Mouse (Mus musculus) cerebellum, postnatal 36 days (tissue): Measurements from ENCODE around the gene Ndufb11.

Experiments used
- DNase-seq, 2 experiments: peaks; one replicate each; pipeline ENCODE4 v3.0.0; 2021 to 2022; ENCODE audit warnings: mixed read lengths in 2 of 2

Gene Ndufb11

DNA sequence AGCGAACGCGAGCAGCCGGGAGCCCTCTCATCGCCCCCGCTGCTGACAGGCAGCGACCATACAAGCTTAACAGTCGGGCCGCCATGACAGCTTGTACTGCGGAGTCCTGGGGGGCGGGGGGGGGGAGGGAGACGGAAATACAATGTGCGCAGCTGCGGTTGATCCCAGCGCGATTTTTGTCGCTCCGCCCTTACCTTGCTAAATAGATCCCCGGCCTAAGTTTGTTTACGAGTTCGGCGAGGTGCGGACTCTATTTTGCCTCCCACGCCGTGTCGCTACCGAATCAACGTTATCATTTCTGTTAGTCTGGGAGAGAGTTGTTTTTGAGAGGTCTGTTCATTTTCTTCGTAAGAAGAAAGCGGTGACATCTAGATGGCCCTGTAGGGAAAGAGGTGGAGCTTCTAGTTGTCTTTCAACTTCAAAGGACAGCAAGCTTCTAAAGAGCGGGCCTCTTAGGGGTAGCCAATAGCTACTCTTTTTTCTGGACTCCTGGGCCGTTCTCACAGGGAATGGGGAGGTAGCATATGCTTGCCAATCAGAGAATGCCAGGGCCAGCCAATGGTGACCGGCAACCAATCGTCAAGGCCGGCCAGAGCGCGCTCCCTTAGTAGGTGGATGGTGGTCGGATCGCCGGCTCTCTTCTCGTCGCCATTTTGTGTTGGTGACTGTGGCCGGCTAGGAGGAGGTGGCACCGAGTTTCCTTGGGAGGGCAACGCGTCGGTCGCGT is at the start of gene Ndufb11, which contains the start of gene Rbm10:
Gene Ndufb11, minus strand, starts transcription at position 444 of the 727 bp plus-strand sequence.
Gene Rbm10, plus strand, starts transcription at position 328 of the 727 bp plus-strand sequence.
- peak; percentile 78 to 79 for DNase-seq

DNA sequence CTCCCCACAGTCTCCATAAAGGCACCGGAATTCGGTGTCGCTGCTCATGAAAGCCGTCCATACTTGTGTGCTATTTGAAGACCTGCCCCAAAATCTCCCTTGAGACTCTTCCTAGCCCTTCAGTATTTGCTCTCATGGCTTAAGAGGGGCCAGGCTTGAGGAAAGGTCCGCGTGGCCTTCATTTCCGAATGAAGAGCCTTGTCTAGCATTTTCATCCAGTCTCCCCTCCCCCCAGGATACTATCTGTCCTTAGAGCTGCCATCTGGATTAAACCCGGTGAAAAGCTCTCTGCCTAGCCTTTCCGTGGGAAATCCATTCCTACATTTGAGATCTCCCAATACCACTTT is 46.0 kb upstream of the Ndufb11 start:
- peak in 1 of 2 experiments; percentile 17 for DNase-seq

DNA sequence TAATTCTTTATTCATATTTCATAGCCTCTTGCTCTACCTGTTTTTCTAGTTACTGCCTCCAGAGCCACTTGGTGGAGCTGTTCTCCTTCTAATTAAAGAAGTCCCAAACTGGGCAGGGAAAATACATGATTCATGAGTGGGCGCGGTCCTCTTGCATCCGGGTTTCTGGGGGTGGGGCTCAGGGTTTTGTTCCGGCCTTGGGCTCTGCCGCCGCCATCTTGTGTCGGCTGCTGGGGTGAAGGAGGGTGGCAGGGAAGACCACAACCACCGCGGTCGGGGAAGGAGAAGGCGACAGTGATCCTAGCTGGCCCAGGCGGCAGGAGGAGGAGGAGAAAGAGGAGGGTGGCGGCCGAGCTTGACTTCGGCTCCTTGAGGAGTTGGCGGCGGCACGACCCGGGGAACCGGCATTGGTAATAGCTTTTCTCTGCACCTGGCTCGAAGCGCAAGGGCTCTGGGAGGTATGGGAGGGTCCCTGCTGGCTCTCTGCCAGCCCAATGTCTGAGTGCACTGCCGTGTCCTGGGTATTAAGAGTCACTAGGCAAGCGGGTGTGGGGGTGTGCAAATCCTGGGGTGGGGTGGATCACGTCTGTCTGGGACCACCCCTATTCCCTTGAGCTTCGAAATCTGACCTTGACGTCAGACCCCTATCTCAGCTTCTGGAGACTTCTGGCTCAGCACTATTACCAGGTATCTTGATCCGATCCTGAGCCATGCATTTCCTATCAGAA is 45.5 kb upstream of the Ndufb11 start:
- peak; percentile 80 to 81 for DNase-seq

DNA sequence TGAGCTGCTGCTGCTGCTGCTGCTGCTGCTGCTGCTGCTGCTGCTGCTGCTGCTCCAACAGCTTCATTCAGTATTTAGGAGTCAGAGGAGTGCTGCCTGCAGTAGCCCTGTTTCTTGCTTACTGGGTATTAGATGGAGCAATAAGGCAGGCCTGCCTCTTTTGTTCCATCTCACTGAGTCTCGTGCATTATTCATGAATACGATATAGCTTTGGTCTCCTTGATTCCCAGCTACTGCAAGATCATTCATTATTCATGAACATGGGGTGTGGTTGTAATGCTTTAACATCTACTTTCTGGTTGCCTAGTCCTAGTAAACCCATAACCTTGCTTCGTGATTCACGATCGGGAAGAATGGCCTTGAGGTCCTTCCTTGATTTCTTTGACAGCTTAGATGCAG is 44.9 kb upstream of the Ndufb11 start:
- DNase-seq, result no peak

DNA sequence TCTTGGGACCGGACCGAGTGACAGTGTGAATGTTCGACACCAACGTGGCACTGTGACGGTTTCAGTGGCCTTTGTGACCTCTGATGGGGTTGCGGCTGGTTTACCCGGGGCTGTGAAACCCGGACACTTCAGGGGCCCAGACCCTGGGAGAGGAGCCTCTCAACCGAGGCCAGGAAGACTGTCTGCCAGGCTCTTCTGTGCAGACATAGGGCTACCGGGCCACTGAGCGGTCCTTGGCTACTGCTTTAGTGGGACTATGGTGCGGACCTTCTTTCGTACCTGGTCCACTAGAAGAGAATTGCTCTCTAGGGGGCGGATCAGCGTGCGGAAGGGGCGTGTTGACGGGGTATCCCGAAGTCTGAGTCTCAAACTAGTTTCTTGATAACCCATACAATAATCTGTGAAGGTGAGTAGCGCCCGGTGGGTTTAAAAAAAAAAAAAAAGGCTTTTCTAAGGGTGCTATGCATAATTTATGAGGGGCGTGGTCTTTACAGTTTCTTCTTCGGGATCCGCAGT is 41.5 kb upstream of the Ndufb11 start:
- DNase-seq, result no peak

DNA sequence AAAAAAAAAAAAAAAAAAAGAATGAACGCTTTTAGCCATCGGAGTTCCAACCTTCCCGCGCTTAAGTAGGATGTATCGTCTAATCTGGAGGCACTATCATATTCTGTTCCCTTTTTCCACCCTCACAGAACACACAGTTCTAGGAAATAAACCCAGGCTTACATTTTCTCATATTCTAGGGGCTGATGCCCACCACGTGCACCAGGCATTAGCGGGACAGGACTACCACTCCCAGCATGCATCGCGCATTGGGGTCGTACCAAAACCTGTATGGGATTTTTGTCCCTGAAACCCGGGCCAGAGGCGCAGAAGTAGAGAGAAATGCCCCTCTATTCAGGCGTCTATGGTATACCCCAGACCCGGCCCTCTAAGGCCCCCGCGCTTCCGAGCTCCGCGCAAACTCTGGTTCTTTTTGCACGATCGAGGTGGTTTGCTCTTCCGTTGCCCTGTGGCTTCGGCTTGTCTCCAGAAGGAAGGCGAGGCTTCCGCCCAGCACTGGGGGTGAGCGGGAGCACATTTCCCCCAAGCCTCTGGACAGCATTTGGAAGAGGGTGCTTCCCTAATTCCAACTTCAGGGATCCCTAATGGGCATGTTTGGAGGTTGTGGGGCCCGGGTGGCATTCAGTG is 40.7 kb upstream of the Ndufb11 start, which contains the start of gene Uba1:
Gene Uba1, plus strand, starts transcription at position 301 of the 627 bp plus-strand sequence.
- peak; percentile 75 to 77 for DNase-seq

DNA sequence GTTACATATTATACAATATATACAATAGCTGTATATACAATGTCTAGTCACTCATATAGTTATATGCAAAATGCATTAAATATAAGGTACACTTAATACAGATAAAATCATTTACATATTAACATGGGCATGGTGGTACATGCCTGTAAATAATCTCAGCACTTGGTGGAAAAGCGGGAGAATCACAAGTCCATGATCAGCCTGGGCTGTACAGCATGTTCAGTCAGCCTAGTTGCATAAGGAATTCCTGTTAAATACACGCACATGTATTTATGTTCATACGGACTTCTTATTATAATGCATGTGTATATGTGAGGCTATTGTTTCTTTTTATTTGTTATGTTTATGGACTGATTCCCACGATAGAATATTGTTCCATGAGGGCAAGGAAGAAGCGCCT is 40.2 kb upstream of the Ndufb11 start:
- DNase-seq, result no peak

DNA sequence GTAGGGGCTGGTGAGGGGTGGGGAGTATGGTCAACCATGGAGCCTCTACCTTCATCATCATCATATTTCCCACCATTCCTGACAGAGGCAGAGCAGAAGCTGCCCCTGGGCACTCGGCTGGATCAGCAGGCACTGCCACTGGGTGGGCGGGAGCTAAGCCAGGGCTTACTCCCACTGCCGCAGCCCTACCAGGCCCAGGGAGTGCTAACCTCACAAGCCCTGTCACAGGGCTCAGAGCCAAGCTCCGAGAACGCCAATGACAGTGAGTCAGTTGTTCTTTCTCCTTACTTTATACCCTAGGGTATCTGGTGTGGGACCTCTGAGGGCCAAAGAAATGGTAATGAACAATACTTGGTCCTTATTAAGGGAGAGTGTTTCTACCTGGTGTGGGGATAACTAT is 27.4 kb upstream of the Ndufb11 start:
- DNase-seq, result no peak

DNA sequence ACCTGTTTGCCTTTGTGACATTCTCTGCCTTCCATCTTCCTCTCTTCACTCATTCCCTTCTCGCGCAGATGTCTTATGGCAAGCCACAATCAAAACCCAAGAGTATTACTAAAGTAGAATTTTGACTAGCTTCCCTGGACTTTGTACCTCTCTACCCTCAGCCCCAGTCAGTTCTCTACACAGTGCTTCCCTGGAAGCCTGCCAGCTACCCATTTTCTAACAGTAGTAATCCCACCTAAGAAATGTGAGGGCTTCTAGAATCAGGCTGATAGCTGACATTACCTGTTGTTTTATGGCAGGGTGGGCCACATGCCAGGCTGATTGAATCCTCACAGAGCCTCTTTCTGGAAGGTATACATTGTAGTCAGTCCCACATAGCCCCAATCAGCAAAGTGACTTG is 20.7 kb upstream of the Ndufb11 start:
- no peak for DNase-seq

DNA sequence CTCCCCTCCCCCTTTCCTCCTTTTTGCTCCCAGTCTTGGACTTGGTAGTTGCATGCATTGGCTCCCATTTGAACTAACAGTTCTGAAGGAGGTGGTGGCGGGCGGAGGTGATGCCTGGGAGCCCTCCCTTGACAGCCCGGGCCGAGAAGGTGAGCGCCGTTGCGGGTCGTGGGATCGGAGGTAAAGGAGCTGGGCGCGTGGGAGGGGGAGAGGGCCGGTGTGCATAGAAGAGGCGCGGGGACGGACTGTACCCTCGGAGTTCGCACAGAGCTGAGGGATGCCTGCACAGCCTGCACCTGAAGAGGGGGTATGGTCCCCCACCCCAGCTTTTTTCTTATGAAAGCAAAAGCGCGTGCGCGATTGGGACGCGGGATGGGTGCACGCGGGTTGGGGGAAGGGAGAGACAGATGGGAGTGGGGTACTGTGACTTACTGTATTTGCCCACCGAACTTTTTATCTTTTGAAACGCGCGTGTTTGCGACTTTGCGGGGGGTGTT is 532 bp upstream of the Ndufb11 start:
- DNase-seq, result no peak

DNA sequence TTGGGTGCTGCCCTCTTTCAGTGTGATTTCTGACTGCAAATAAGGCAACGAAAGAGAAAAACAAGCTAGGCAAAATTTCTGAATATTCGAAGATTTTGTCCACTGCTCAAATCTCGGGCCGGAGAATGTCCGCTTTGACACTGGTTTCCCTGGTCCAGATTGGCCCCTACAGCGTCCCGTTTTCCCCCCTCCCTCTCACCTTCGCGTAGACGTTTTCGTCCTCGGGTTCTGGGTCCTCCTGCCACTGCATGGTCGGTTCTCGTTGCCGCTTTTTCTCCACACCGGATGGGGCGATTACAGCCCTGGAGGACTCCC is 601 bp downstream of the Ndufb11 start:
- DNase-seq, result peak; percentile 69 to 73

DNA sequence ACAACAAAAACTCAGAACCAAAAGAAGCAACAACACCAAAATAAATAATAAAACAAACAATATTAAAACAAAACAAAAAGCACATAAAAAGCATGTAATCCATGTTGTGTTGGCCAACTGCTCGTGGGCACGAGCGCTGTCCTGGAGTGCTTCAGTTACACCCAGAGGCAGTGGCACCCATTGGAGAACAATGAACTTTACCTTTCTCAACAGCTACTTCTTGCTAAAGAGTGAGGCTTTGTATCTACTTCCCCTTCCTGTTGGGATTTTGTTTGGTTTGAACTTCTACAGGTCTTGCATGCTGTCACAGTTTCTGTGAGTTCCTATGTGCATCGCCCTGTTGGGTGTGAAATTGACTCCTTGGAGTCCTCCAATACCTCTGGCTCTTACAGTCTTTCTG is 8.9 kb downstream of the Ndufb11 start:
- DNase-seq, result no peak

DNA sequence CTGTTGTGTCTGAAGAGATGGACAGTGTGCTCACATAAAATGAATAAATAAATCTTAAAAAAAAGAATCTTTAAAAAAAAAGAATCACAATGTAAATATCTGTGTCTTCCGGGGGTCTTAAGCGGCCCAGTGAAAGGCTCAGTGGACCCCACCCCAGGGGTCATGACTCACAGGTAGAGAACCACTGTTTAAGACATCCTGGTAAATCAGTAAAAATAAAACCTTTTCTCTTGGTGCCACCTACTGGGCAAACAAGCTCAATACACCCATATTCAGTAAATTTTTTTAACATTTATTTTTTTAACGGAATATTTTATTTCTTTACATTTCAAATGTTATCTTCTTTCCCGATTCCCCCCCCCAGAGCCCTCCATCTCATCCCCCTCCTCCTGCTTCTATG is 29.5 kb downstream of the Ndufb11 start:
- peak in 1 of 2 experiments; percentile 2 for DNase-seq

DNA sequence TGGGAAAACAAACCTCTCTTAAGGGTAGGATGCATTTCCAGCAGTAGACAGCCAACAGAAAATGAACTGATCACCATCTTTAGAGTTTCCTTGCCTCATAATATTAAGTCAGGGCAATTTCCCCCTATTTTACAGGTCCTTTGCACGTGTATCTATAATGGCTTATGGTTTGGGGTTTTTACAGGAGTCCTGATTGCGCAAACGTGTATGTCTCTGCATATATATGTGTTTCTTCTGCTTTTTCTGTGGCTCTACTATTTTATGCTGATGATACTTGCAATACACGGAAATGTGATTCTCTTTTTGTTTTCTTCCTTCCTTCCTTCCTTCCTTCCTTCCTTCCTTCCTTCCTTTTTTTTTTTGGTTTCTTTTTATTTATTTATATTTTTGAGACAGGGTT is 43.5 kb downstream of the Ndufb11 start:
- no peak for DNase-seq

DNA sequence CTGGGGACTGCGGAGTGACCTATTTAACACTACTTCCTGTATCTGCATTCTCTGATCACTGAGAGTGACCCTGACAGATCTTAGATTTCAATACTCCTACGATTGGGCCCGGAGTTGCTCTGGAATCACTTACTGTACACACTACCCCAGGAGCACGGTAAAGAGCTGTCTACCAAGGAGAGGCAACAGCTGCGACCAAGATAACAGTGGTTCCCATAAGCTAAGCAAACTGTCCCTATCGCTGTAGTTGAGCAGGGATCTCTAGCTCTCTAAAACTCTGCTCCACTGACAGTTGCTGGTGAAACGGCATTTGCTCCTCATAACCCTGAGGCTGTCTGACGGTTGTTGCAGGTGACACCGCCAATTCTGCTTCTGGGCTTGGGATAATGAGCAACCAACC is 44.7 kb downstream of the Ndufb11 start:
- DNase-seq, result no peak

DNA sequence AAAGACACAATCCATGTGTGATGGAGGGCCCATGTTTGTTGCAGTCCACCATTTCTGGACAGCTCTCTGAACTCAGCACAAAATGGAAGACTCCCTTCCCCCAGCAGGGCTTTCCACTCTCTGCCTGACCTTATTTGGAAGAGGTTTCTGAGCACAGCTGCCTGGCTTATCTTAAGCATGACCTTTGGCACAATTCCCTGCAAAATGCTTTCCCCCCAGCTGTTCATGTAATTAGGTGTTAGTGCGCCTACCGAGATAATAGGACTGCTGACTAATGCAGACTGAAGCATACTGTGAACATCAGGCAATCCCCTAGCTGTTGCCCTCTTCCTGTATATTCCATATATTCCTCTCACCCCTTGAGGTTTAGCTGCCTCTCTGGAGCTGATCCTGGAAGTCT is 46.4 kb downstream of the Ndufb11 start:
- DNase-seq, result no peak
